Comparison of ENCODE assay signal across 1 mouse cellular context in genomic region chr11:4133450-4133849, GRCm38 (mm10).
A peak's percentile ranks its signal among the peaks of the same experiment; 100 is the strongest.
TF ChIP-seq lines count a peak whose summit lies in the region.

No protein-coding gene starts in this region.

TF ChIP-seq in CH12.LX, 34 proteins besides CTCF, POLR2A, EP300 and RAD21:
- TF ChIP-seq SMC3 (IDR thresholded peaks at IDR 0.05; ENCODE audit: low read depth, low read length) (peak; percentile 45), USF1 (IDR thresholded peaks at IDR 0.05; ENCODE audit: low read depth, low read length) (no peak), NRF1 (IDR thresholded peaks at IDR 0.05; ENCODE audit: low read depth, low read length) (no peak), CHD2 (IDR thresholded peaks at IDR 0.05; ENCODE audit: low read length) (no peak)
